Mouse (Mus musculus) forelimb bud, embryonic 11.5 days (tissue): ENCODE measurements around the gene Dbh.
A peak's percentile ranks its signal among the peaks of the same experiment; 100 is the strongest.

Source experiments
- DNase-seq: peaks from one replicate; pipeline ENCODE4 v3.0.0-alpha.2; 2012; ENCODE audit warnings: low read depth, low spot score

Dbh gene

DNA sequence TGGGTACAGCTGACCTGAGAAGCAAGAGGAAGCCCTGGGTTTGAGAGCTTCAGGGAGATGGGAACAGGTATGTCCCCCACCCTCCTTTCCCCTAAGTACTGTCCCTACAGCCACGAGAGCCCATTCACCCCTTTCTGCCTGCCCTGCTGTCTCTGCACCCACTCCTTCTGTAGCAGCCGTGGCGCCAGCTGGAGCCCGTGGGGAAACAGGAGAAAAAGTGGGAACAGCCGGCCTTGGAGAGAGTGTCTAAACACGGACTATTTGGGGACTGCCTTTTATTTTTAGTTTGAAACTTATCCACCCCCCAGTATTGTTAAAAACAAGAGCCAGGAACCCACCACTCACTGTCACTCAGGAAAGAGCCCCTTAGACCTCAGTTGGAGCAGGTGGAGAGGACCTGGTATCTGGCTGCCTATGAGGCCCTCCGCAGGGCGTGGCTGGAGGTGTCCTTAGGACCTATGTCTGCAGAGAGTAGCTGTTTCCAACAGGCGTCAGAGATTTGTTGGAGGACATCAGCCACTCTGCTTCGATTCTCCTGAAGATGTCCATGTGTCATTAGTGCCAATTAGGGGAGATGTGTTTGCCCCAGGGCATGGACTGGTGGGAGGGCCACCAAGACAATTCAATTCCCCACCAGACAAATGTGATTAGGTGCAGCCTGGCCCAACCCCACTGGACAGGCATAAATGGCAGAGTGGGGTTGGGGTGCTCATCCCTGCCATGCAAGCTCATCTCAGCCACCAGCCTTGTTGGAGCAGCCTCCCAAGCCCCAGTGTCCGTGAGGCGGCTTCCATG, at the start of gene Dbh:
Gene Dbh (plus strand): TSS at position 438 of the 795 bp plus-strand sequence.
- DNase-seq: no peak

DNA sequence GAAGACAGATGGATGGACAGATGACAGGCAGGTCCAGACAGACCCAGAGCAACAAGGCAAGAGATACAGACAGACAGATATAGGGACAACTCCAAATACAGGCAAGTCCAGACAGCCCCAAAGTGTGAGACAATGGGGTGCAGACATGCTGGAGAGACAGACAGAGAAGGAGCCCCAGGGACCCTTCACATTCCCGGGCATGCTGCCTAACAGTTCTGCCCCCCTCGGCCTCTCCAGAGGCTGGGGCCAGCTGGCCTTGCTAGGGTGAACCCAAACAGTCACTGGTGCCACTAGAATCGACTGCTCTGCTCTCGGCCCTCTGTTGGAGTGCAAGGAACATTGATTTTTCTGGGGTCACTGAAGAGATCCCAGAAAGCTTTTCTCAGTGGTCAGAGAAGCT, 46.6 kb upstream of the Dbh start:
- DNase-seq: no peak

DNA sequence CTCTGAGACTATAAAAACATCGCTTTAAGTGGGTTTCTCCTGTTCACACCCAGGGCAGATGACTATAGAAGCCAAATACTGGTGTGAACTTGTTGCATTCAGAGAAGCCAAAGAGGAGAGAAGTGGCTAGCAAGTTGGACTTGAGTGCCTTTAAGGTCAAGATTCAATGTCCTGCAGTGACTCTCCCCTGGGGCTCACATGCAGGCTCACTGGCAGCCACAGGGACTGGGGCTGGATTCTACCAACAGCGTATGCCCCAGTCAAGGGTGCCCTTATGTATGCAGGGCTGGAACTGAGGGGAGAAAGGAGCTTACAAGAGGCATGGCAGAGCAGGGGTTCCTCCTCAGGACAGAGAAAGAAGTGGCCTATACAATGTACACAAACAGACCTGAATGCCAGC, 45.3 kb upstream of the Dbh start:
- DNase-seq: no peak

DNA sequence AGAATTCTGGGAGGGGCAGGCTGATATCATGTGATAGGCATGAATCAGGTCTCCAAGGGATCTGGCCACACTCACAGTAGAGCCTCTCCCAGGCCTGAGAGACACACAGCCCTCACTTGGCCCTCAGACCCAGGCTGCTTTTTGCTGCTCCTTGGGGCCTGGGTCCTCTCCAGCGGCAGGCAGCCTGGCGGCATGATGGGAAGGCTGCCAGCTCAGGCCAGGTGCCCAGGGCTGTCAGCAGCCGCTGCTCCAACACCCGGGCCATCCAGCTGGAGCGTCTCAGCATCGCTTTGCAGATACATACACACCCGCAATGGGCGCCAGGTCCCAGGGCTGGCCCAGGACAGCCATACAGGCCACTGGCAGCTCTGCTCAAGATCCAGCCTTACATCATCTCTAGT, 44.8 kb upstream of the Dbh start:
- no peak for DNase-seq

DNA sequence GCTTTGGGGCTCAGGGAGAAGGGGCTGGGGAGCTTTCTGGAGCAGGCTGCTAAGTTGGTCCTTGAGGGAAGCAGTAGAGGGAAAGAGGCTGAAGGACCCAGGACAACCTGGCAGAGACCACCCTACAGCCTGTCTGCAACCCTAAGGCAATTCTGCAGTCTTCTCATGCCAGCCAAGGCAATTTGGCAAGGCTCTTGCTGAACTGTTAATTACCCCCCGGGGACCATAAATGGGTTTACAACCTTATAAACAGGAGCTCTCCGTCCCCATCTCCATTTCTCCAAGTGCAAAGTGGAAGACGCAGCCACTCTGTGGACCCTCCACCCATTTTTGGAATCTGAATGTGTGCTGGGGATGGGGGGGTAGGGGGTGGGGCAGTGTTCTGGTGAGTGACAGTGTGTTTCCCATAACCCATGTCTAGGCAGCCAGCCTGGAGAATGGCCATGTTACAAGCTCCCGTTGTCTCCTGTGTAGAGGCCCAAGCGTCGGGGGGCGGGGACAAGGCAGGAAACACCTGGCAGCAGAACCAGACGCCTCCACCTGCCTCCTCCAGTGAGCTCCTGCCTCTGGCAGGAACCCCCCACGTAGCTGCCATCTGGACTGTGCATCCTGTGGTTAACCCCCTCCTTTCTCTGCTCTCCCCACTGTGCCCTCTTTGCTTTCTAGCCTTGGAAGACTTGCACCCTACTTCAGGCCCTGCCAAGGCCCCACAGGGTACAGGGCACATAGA, 43.2 kb upstream of the Dbh start:
- peak; percentile 91 for DNase-seq

DNA sequence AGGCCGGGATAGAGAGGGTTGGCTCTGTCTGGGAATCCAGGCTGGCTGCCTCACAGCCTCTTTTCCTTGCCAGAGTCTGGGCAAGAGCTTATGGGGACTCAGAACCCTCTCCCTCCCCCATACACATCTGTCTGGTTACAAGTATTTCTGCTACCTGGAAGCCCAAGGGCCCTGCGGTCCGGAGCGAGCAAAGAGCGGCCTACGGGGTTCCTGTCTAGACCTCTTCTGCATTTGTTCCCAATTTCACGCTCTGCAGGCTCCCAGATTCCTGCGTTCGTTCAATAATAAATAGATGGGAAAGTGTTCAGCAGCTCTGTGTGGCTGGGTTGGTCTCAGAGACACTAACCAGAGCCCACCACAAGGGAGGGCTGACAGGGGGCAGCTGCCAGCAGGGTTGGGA, 42.5 kb upstream of the Dbh start:
- DNase-seq: peak; percentile 57

DNA sequence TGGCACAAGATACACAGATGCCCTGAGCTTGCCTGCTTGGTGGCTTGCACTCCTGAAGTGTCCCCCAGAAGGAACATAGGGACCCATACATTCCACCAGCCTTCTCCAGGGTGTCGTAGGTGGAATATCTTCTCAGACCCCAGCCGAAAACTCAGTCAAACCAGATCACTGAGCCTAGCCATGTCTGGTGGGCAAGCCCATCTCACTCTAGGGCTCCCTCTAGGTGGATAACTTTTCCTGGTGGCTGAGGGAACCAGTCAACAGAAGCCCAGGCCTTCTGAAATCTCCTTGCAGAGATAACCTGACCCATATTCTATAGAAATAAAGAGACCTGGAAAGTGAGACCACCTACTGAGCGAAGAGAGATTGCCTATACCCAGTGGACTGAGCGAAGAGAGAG, 41.9 kb upstream of the Dbh start:
- DNase-seq: no peak

DNA sequence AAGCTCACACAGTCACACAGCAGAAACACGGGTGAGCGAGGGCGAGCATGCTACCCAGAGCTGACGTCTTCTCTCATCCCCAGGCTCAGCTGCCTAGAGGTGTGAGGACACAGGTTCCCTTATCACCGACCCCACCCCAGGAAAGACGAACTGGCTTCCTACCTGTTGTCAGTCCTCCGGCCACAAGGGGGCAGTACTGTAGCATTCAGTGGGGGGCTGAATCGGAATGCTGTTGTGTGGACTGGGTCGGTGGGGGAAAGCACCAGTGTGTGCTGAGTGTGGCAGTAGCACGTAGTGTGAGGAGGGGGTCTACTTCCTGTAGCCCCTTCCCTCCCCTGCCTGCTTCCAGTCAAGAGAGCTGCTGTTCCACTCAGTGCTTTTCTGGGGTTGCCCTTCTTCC, 39.1 kb upstream of the Dbh start:
- peak; percentile 48 for DNase-seq

DNA sequence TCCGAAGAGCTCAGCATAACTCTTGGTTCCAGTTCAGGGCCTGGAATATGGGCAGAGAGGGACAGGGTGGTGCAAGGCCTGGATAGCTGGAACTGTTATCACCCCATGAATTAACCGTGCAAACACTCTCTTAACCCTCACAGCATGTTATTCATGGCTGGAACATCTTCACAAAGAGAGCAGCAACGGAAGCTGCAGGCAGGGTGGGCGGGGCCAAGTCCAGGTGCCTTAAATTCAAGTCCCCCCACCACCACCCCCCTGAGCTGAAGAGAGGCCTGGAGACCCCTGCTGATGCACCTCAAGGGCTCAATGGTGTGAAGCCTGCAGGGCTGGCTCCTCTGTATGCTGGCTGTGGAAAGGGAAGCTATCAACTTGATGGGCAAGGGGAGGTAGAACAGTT, 38.5 kb upstream of the Dbh start:
- no peak for DNase-seq

DNA sequence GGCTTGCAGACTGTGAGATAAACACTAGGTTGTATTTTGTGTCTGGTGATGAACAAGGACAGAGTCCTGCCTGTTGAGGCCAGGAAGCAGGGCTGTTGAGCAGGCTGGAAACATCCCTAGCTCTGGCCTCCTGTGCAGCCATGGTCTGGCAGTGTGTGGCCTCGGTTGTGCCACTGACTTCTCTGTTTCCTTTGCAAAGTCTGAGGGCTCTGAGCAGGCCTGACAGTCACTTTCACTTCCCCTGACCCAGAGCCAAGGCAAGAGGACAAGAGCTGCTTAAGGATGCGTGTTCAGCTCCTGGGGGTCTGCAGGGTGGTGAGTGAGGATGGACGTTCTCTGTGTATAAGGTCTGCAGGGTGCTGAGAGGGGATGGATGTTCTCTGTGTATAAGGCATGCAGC, 36.0 kb upstream of the Dbh start:
- no peak for DNase-seq

DNA sequence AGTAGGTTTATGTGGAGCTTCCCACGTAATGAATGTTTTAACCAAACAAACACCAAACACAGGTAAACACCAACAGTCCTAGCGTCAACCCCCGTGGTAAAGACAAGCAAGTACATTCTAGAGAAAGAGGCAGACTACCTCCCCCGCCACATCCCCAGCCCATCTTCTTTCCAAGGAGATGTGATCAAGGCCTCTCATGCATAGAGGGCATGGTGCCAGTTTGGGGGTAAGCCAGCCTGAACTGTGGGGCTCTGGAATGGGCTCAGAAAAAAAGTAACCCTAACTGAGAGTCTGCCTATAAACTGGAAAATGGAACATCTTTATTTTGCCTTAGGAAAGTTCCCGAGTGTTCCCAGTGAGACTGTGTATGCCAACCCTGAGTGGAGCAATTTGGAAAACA, 29.1 kb upstream of the Dbh start:
- no peak for DNase-seq

DNA sequence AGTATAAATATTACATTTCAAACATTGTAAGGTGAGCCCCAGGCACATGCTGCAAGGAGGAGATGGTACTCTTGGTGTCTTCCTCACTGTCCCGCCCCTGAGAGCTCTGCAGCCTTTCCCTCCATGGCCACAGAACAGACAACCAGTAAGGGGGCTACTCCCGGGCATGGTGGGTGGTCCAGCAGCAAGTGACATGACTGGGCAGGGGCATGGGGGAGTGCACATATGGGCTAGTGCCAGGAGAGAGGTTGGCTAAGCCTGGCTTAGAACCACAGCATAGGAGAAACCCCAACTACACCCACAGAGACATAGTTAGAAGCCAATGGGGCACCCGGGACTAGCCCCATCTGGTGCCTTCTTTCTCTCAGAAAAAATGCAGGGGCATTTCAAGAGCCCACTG, 28.7 kb upstream of the Dbh start:
- no peak for DNase-seq

DNA sequence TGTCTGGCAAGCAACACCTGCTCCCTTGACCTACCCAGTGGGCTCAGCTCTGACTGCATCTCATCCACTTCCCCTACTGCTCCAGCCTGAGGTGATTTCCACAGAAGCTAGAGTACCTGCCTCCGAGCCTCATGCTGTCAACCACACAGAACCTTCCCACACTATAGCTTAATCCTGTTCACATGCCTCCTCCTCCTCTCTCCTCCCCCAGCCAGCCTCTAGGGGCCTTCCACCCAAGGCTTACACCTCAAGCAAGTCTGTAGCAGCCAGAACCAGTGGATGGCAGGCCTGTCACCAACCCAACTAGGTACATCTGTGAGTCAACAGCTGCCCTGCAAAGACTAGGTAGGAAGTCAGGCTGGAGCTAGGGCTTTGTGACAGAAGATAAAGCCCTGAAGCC, 28.2 kb upstream of the Dbh start:
- no peak for DNase-seq

DNA sequence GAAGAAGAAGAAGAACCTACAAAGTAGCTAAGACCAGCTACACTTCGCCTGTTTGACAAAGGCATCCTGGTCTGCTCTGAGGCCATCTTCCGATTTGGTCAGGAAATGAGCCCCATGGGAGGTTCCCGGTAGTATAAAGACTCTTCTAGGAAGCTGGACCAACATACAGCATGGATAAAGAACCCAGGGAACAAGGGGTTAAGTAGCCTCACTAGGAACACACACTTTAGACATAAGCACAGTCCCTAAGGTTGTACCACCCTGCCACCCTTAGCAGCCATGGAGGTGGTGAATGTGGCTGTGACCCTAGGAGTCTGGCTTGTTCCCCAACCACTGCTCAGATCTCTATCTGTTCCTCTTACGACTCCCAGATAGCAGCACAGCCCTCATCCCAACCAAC, 26.7 kb upstream of the Dbh start:
- no peak for DNase-seq

DNA sequence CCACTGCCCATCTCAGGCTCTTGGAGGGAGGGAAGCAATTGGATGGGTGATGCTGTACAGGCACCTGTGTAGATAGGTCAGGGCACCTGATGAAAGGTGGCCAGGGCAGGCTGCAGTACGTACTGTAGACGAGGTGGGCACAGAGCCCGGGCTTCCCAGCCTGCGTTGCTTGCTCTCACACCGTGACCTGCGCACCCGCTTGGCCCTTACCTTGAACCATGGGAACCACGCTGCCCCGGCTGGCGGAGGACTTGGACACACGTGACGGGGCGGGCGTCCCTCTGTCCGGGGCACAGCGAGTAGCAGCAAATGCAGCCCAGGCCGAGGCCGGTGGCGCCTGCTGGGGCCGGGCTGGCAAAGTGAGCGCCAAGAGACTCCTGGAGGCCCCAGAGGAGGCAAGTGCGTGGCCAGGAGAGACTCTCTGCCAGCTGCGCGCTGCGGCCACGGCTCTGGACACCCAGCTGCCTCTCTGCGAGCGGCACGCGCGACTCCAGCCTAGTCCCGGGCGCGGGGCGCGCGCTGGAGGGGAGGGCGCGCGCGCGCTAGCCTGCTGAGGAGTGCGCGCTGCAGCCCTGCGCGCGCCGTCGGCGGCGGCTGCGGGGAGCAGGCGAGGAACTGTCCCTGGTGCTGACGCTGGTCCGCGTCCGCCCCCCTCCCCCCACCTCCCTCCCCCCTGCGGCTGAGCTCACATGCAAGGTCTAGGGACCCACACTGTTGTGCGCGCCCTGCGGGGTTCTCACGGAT, 22.9 kb upstream of the Dbh start, which contains the start of gene Fam163b:
Gene Fam163b (minus strand): TSS at position 542 of the 744 bp plus-strand sequence.
- peak; percentile 85 for DNase-seq

DNA sequence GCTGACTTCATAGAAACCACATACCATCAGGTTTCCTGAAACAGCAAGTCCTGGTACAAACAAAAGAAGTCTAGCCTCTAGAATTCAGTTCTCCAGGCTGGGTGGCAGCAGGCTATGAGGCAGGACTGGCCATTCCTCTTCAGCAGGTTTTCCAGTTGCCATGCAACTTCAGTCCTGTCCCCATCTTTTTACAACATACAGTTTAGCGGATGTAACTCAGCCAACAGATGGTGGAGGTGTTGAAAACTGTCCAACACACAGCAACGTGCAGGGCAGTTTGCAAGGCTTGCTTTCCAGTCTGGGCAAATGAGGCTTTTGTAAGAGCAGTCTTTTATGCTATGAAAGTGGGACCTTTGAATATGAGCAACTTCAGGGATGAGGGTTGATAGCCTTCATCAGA, 20.1 kb upstream of the Dbh start:
- DNase-seq: no peak

DNA sequence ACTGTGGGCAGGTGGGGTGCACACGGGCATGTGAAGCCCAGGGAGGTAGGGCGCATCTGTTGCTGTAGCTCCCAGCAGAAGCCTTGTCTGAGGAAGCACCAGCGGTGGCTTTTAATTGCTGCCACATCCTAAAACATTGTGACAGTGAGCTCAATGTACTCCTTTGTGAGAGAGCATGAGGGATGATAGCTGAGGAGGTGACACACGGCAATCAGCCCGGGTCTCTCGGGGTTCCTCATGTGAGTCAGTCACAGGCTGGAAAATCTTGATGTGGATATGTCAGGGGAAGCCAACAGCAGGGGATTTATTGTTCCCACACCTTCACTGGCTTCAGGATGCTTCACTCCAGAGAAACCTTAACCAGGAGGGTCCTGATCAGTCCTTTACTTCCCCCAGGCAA, 18.2 kb upstream of the Dbh start:
- no peak for DNase-seq

DNA sequence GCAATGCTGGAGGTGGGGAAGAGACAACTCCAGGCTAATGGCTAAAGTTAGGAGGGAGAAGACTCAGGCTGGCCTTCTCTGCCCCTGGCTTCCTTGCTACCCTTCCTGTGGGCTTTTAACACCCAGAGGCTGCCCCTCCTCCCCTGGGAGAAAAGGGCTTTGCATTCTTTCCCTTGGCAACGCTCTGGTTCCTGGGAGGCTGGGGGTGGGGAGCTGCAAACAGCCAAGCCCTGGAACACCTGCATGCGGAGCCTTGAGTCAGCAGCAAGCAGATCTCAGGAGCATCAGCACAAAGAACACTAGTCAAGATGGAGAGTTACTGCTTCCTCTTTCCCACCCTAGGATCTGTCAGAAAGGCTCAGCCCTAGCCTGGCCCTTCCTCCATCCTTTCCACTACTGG, 15.6 kb upstream of the Dbh start:
- no peak for DNase-seq

DNA sequence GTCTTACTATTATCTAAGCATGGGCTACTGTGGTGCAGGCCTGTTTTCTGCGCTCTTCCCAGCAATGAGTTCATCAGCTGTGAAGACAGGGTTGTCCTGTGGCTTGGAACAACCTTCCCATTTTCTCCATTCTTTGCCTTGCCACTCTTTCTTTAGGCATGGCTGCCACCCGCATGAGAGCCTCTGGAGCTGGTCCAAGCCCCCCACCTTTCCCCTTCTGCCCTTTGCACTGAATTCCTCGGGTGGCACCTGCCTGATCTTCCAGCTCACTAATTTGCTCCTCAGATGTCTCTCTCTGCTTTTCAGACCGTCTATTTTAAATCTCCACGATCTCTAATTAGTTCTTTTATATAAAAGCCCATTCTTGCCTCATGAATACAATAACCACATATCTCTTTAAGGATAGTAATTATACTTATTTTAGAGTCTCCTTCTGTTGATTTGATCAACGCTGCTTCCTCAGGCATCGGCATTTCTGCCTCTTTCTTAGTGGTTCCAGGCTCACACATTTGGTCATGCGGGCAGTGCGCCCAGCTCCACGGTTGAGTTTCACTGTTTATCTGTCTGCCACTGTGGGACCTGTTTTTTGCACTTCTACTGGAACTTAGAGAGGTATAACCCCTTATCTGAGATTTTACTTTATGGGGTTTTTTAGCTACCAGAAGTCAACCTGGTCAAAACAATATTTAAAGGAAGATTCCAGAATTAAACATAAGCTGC, 10.4 kb upstream of the Dbh start:
- no peak for DNase-seq

DNA sequence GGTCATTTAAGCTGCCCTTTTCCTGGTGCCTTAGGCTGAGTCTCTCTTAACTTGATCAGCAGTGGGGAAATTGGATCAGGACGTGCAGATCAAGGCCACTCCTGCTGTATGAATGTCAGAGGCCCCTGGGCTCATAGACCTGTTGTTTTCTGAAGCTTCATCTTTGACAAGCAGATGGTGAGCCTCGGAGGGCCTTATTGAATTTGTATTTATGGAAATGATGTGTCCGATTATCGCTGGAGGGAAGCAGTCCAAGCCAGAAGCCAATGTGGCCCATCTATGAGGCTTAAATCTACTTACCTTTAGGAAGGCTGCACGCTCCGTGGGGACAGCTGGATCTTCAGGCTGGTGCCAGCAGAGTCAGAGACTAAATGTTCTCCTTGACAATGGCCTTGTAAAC, 8.4 kb upstream of the Dbh start:
- no peak for DNase-seq

DNA sequence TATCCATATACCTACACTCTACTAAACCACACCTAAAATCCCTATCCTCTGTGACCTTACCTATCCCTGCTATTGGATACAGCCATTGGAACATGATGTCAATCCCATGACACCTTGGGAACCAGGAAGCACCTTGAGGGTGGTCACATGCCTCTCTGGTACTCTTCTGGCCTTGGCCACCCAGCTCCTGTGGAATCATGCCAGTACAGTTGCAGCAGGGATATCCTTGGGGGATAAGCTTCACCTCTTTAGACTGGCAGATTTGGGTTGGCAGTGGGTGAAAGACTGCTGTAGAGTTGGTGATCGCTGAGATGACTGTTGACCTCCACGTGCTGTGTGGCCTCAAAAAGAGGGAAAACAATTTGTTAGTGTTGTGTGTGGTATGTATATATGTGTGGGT, 3.5 kb upstream of the Dbh start:
- no peak for DNase-seq

DNA sequence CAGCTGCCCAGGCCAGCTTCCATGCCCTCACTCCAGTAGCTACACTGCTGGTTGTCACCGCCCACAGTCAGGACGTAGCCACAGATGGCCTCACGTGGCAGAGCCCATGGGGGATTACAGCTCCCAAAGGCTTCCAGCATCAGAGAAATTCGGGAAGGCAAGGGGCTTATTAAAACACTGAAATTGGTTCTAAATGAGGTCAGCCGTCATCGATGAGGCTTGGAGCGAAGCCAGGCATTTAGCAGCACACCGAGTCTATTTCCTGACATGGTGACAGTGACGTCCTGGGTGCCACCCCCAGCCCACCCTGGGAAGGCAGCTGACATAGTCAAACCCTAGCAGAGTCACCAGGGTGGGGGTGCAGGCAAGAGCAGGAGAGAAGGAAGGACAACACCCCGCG, 2.4 kb upstream of the Dbh start:
- DNase-seq: no peak
